Mouse (Mus musculus) lung, embryonic 16.5 days (tissue): ENCODE results near the gene Timm29. TPM values are rescaled to one million over a fixed set of nuclear protein-coding genes. Genes with fewer than 3 reads are reported as not detected.
A peak's percentile ranks its signal among the peaks of the same experiment; 100 is the strongest.
"Not testable (repeated sequence)": the region's sequence is repeated elsewhere in the genome, so short reads cannot be mapped to it uniquely, and the experiment has no call there.

Source experiments
- ATAC-seq: fragments of 200-750 bp; cut with Nextera tagmentation; 2 replicates; pipeline ENCODE4 v1.8.0; 2017; ENCODE audit warnings: low read depth, mild to moderate bottlenecking, moderate library complexity
- H3K27ac ChIP-seq: fragments of 300-500 bp; sonication (generic); 2 replicates; pipeline ENCODE4 v1.5.1; 2014; ENCODE audit warnings: mild to moderate bottlenecking, control low read depth, low read length
- H3K27me3 ChIP-seq: fragments of 300-500 bp; sonication (generic); 2 replicates; pipeline ENCODE4 v1.6.1; 2014; ENCODE audit warnings: low read depth, low read length, mixed read lengths; ENCODE audit not compliant: control insufficient read depth, insufficient read depth
- H3K36me3 ChIP-seq: fragments of 300-500 bp; sonication (generic); 2 replicates; pipeline ENCODE4 v1.6.1; 2014; ENCODE audit warnings: low read length; ENCODE audit not compliant: control insufficient read depth, insufficient read depth
- H3K4me1 ChIP-seq: fragments of 300-500 bp; sonication (generic); replicated peaks from 2 replicates; pipeline ENCODE4 v1.6.1; 2014; ENCODE audit warnings: low read length, mixed read lengths; ENCODE audit not compliant: control insufficient read depth, insufficient read depth
- H3K4me2 ChIP-seq: fragments of 300-500 bp; sonication (generic); 2 replicates; pipeline ENCODE4 v1.6.1; 2014; ENCODE audit warnings: low read depth, low read length, control low read depth
- H3K4me3 ChIP-seq: fragments of 300-500 bp; sonication (generic); 2 replicates; pipeline ENCODE4 v1.5.1; 2014; ENCODE audit warnings: mild to moderate bottlenecking, low read length, control low read depth
- H3K9ac ChIP-seq: fragments of 300-500 bp; sonication (generic); 2 replicates; pipeline ENCODE4 v1.6.1; 2014; ENCODE audit warnings: low read length, control low read depth
- H3K9me3 ChIP-seq: fragments of 300-500 bp; sonication (generic); 2 replicates; pipeline ENCODE4 v1.6.1; 2016; ENCODE audit warnings: low read length; ENCODE audit not compliant: control insufficient read depth
- WGBS: fragments of 180-500 bp; shearing (Covaris S2); extraction: QIAGEN DNeasy Blood & Tissue Kit; methylation state at CpG from one replicate; pipeline ENCODE4 v1.1.7; 2014; 5-methylcytosine and 5-hydroxymethylcytosine counted together
- polyA plus RNA-seq: library from polyadenylated mRNA; unstranded; fragments of >200 nt; fragmentation: Nextera tagmentation; extraction: Ambion mirVana; gene quantifications from 2 replicates; pipeline ENCODE4 v1.2.1, GENCODE M21; 2015

Timm29 gene
- polyA plus RNA-seq, 1 experiment from 2014 or later, result 22.2 TPM

DNA sequence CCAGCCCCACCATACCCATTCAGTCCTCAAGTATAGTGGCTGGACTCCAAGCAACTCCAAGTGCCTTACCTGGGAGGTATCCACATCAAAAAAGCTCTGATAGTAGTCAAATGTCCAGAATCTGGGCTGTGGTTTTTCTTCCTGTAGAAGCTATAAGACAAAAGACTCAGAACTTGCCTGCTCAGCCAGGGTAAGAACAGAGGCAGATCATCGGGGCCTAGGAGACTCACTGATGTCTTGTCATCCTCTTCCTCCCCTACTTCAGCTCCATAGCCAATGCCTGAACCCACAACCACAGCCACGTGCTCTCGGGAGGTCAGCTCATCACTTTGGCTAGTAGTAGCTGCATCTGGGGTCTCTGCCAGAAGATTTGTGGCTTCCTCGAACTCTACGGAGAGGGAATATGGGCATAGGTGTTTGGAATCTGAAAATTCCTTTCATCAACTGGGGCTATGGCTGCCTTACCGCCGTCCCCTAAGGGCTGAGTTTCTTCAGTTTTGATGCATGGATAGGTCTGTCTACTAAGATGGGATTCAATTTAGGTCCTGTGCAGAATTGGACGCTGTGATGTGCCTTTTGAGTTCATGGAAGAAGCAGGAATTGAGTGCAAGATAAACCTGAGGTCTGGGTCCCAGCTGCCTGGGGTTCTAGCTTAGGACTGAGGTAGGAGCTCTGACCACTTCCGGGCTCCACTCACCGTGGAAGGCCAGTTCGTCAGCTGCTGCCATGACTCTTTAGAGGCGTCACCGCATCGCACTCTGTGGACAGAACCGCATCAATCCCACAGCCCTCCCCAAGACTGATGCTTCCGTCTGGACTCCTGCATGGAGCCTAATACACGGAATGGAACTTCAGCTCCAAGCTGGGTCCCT is 455 bp upstream of the Timm29 start:
- Histone ChIP-seq H3K9me3 (no peaks in the 10 kb centered on the region), H3K27ac (peak overlapping the region; percentile 58), H3K27me3 (no peaks in the 10 kb centered on the region), H3K36me3 (peaks cover 24% of the 10 kb centered on the region), H3K4me2 (peak overlapping the region; percentile 93), H3K4me1 (peaks cover 14% of the 10 kb centered on the region), H3K4me3 (peak overlapping the region; percentile 93), H3K9ac (peak overlapping the region; percentile 91)
- ATAC-seq, result peak; percentile 62
- WGBS, result 14% methylated on average over 17 of the region's 17 CpGs

DNA sequence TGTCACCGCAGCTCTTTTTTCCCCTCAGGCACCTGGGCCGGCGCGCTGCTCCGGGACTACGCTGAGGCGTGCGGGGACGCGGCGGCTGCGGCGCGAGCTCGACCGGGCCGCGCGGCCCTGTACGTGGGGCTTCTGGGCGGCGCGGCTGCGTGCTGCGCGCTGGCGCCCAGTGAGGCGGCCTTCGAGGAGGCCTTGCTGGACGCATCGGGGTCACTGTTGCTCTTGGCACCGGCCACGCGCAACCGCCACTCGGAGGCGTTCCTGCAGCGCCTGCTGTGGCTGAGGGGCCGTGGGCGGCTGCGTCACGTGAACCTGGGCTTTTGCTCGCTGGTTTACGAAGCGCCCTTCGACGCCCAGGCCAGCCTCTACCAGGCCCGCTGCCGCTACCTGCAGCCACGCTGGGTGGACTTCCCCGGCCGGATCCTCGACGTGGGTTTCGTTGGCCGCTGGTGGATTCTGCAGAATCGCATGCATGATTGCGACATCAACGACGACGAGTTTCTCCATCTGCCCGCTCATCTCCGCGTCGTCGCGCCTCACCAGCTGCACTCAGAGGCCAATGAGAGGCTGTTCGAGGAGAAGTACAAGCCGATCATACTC is 700 bp downstream of the Timm29 start:
- Histone ChIP-seq H3K4me2 (peak overlapping the region; percentile 93), H3K4me3 (peak overlapping the region; percentile 93), H3K27ac (peak overlapping the region; percentile 45), H3K4me1 (peaks cover 14% of the 10 kb centered on the region), H3K27me3 (no peaks in the 10 kb centered on the region), H3K36me3 (peaks cover 14% of the 10 kb centered on the region), H3K9ac (peak overlapping the region; percentile 91), H3K9me3 (no peaks in the 10 kb centered on the region)
- WGBS, result 2% methylated on average over 66 of the region's 69 CpGs
- ATAC-seq, result peak; percentile 54

DNA sequence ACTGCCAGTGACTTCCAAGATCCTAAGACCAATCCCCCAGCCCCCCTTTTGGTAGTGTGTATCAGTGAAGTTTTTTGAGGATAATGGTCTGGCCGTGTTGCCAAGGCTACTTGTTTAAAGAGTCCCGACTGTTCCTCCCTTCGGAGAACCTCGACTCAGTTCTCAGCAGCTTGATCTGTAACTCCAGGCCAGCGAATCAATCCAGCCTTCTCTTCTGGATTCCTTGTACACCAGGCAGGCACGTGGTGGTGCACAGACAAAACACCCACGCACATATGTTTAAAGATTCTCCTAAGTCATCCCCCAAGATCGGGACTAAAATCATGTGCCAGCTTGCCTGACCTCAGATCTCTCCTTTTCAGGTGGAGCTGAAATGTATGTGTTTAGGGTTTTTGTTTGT is 1.8 kb downstream of the Timm29 start:
- ATAC-seq, H3K27me3 ChIP-seq, H3K4me3 ChIP-seq, H3K9ac ChIP-seq, H3K36me3 ChIP-seq, H3K27ac ChIP-seq, H3K9me3 ChIP-seq: not testable (repeated sequence)
- 84% methylated on average over 8 of the region's 8 CpGs for WGBS
- peaks cover 14% of the 10 kb centered on the region for H3K4me1 ChIP-seq
- peak overlapping the region; percentile 93; the same call in 1 of the 2 replicates for H3K4me2 ChIP-seq

DNA sequence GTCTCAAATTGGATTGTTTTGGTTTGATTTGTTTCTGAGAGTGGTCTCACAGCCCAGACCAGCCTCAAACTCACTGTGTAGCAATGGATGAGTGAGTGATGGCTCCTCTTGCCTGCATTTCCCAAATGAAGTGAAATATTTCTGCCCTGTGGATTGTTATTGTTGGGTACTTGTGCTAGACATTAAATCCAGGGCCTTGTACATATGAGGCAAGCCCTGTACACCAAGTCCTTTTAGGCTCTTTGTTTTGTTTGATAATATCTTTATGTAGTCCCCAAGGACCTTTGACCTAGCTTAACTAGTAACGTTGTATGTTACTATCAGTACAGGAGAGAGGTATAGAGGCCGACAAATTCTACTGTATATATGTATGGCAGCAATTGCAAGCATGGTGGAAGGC is 2.3 kb downstream of the Timm29 start:
- H3K4me1 ChIP-seq, result peaks cover 14% of the 10 kb centered on the region
- no peak overlapping the region for H3K9ac ChIP-seq
- H3K4me2 ChIP-seq, result no peak overlapping the region
- no peaks in the 10 kb centered on the region for H3K27me3 ChIP-seq
- no peak for ATAC-seq
- H3K27ac ChIP-seq, result no peak overlapping the region
- peaks cover 4% of the 10 kb centered on the region for H3K36me3 ChIP-seq
- no peaks in the 10 kb centered on the region for H3K9me3 ChIP-seq
- WGBS, result 71% methylated on average over 2 of the region's 2 CpGs
- no peak overlapping the region for H3K4me3 ChIP-seq

DNA sequence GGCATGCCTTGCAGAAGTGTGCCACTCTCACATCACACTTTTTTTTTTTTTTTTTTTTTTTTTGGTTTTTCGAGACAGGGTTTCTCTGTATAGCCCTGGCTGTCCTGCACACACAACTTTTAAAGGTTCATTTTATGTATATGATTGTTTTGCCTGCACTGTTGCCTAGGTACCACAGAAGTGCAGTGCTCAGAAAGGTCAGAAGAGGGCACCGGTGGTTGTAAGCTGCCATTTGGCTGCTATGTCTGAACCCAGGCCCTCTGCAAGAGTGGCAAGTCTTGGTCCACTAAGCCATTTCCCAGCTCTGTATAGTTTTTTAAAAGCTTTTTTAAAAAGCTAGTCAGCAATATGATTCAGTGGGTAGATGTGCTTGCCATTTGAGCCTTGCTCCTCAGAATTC is 5.7 kb downstream of the Timm29 start:
- Histone ChIP-seq H3K4me2 (no peak overlapping the region), H3K27me3 (no peaks in the 10 kb centered on the region), H3K27ac (no peak overlapping the region), H3K9ac (no peak overlapping the region), H3K4me1 (peaks cover 8% of the 10 kb centered on the region), H3K36me3 (peaks cover 4% of the 10 kb centered on the region), H3K4me3 (no peak overlapping the region), H3K9me3 (no peaks in the 10 kb centered on the region)
- ATAC-seq, result no peak
- 31% methylated on average over 2 of the region's 2 CpGs for WGBS

DNA sequence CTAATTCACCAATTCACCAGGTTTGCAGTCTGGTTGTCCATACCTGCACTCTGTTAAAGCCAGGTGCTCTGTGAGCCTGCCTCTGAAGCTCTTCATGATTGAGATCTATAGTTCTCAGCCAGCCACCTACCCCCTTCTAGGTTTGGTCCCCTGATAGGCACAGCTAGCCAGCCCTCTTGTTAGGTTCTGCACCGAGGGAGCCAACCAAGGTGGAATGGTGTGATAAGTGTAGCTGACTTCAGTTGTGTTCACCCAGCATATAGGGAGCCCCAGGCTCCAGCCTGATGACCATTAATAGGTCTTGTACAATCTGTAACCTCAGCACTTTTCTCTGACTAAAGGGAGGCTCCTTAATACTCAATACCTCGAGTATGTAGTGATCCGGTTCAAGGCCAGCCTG is 7.7 kb downstream of the Timm29 start:
- Histone ChIP-seq H3K4me3 (no peak overlapping the region), H3K4me2 (no peak overlapping the region), H3K9ac (no peak overlapping the region), H3K4me1 (no peaks in the 10 kb centered on the region), H3K9me3 (no peaks in the 10 kb centered on the region), H3K27me3 (no peaks in the 10 kb centered on the region), H3K36me3 (peaks cover 4% of the 10 kb centered on the region), H3K27ac (no peak overlapping the region)
- ATAC-seq, result no peak
- 73% methylated on average over 3 of the region's 3 CpGs for whole genome bisulfite sequencing

DNA sequence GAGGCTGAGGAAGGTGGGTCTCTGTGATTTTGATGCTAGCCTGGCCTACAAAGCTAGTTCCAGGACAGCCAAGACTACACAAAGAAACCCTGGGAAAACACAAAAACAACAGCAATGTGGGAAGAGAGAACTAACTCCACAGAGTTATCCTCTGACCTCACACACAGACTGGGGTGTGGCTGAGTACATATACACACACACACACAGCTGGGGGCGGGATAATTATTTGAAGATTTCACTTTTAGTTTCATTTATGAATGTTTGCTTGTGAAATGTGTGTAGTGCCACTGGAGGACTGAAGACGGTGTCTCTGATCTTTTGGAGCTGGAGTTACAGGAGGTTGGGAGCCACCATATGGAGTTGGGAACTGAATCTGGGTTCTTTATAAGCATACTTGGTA is 8.6 kb downstream of the Timm29 start:
- Histone ChIP-seq H3K4me2 (no peak overlapping the region), H3K4me1 (no peaks in the 10 kb centered on the region), H3K9ac (no peak overlapping the region), H3K27ac (no peak overlapping the region), H3K4me3 (no peak overlapping the region), H3K9me3 (no peaks in the 10 kb centered on the region), H3K36me3 (peaks cover 2% of the 10 kb centered on the region), H3K27me3 (no peaks in the 10 kb centered on the region)
- no peak for ATAC-seq
- 74% methylated on average over 2 of the region's 2 CpGs for WGBS

DNA sequence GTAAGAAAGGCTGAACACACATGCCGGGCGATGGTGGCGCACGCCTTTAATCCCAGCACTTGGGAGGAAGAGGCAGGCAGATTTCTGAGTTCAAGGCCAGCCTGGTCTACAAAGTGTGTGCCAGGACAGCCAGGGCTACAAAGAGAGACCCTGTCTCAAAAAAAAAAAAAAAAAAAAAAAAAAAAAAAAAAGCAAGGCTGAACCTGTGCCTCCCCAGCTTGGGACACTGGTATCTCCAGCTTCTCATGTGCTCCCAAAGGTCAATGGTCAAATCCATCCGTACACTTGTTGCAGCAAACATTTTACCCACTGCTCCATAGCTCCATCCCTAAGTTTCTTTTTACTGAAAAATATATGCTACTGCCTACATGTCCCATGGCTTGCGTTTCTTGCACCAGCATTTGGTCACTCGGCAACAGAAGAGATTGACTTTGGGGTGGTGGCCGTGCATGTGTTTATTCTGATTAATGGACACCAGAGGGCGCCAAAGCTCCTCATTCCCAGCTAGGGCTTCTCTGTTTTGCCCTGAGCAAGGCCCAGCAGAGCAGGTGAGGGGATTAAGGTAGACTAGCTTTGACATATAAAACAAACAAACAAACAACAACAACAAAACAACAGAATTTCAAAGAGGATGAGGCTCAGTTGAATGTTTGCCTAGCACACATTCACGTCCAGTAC is 9.3 kb downstream of the Timm29 start:
- Histone ChIP-seq H3K9ac (no peak overlapping the region), H3K4me1 (no peaks in the 10 kb centered on the region), H3K27me3 (no peaks in the 10 kb centered on the region), H3K9me3 (no peaks in the 10 kb centered on the region), H3K4me3 (no peak overlapping the region), H3K36me3 (no peaks in the 10 kb centered on the region), H3K27ac (no peak overlapping the region), H3K4me2 (no peak overlapping the region)
- peak; percentile 78 for ATAC-seq
- WGBS, result 49% methylated on average over 10 of the region's 10 CpGs

DNA sequence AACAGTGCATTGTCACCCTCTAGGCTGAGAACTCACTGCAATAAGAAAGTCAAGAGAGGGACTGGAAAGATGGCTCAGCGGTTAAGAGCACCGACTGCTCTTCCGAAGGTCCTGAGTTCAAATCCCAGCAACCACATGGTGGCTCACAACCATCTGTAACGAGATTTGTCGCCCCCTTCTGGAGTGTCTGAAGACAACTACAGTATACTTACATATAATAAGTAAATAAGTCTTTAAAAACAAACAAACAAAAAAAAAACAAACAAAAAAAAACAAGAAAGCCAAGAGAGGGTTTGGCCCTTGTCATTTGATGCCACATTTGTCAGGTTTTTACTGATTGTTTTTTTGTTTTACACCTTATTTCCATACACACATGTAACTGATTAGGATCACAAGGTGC is 11.6 kb downstream of the Timm29 start:
- H3K27me3 ChIP-seq, result no peaks in the 10 kb centered on the region
- 68% methylated on average over 5 of the region's 5 CpGs for WGBS
- no peak overlapping the region for H3K4me2 ChIP-seq
- H3K4me3 ChIP-seq, result no peak overlapping the region
- no peak overlapping the region for H3K9ac ChIP-seq
- no peaks in the 10 kb centered on the region for H3K36me3 ChIP-seq
- H3K9me3 ChIP-seq, result no peaks in the 10 kb centered on the region
- no peak overlapping the region for H3K27ac ChIP-seq
- H3K4me1 ChIP-seq, result no peaks in the 10 kb centered on the region
- ATAC-seq, result no peak
